Mouse (Mus musculus) A20 (cell line): ENCODE measurements around the gene Slc41a2.
"Not testable (repeated sequence)": the region's sequence is repeated elsewhere in the genome, so short reads cannot be mapped to it uniquely, and the experiment has no call there.

Experiments
- DNase-seq: peaks from one replicate; pipeline ENCODE4 v3.0.0-alpha.2; 2011; ENCODE audit warnings: low read depth, low spot score

The Slc41a2 gene

DNA sequence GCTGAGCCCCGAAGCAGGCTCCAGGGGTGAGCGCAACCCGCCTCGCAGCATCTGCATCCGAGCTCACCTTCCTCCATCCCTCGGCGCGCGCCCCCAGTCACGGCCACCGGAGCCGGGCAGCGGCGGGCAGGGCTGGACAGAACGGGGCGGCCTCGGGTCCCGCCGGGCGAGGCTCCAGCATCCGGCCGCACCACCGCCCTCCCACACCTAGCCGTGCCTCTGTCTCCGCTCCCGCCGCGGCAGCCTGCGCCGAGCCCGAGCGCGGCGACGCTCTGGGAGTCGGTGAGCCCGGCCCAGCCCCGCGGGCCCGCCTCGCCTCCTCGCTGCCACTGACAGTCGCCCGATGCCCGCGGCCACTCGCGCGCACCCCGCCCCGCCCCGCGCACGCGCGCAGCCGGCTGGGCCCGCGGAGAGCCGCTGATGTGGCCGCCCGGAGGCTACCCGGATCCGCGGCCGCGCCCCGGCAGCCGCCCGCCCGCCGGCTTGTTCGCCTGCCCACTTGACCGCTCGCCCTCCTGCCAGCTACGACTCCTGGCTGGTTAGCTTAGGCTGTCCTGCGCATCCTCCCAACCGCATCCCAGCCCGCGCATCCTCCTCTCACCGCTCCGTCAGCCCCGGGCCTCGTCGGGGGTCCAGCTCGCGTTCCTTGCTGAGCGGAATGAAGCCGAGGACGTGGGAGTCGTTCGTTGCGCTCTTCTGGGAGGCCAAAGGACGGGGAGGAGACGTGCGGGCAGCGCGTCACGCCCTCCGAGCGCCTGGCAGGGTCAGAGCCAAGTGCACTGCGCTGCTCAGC, at the start of gene Slc41a2:
Slc41a2 (minus strand) TSS at position 724 of the 793 bp plus-strand sequence.
- peak; percentile 88 for DNase-seq

DNA sequence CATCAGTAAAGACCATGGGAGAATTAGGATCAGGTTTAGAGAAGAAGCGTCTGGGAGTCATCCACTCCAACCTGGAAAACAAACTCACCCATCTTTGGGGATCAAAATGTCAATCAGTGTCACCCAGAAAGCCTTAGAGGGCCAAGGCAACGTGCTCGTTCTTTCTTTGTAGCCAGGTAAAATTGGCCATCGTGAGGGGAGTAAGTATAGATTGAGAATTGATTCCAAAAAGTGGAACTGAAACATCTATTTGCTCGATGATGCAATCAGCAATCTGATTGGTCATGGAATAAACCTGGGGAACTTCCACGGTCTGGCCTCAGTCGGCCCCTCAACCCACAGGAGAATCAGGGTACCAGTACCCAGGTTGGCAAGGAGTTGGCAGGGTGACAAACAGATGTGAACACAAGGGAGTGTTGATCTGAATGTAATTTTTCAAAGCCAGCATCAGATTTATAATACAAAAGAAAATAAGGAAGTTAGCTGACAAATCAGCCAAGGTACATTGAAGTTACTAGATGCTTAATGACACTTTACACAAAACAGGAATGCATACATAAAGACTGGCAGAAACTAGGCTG, 47.7 kb upstream of the Slc41a2 start:
- DNase-seq: peak; percentile 80

GRCm38 (mm10) chr10:83384456-83385215, 47.0 kb upstream of the Slc41a2 start:
- peak; percentile 86 for DNase-seq

GRCm38 (mm10) chr10:83383863-83384262, 46.2 kb upstream of the Slc41a2 start:
- peak; percentile 91 for DNase-seq

DNA sequence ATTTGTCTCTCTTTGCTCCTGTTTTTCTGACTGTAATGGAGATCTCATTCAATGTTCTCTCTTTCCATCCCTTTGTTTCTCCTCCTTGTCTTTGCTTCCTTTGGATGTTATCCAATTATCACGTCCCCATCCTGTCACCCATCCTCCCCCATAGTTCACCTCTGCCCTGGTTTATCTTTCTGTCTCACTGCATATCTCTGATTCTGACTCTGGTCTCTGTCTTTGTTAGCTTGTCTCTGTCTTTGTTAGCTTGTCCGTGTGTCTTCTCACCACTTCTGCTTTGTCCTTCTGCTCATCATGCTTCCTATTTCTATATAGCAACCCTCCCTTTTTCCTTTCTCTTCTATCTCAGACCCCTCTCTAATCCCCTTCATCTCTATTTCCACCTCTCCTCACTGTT, 45.3 kb upstream of the Slc41a2 start:
- DNase-seq: peak; percentile 40

GRCm38 (mm10) chr10:83382528-83382927, 44.8 kb upstream of the Slc41a2 start:
- DNase-seq: peak; percentile 52

GRCm38 (mm10) chr10:83380501-83380900, 42.8 kb upstream of the Slc41a2 start:
- DNase-seq: no peak

- DNase-seq: no peak
These were observed 40.6 kb upstream of the Slc41a2 start for GRCm38 (mm10) chr10:83378083-83378833.

- DNase-seq: no peak
These were observed 39.4 kb upstream of the Slc41a2 start for GRCm38 (mm10) chr10:83376911-83377682.

DNA sequence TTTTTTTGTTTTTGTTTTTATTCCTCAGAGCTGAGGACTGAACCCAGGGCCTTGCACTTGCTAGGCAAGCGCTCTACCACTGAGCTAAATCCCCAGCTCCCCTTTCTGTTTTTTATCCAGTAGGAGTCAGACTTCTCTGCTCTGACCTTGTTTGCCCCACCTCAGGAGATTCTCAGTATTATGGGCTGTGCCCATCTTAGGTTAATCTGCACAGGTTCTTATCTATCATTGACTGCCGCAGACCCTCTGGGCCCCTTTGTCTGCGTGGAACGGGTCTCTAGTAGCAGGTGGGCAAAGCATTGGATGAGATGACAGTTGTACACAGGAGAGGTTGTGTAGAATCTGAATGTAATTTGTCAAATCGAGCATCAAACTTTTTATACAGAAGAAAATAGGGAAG, 37.8 kb upstream of the Slc41a2 start:
- not testable (repeated sequence) for DNase-seq

DNA sequence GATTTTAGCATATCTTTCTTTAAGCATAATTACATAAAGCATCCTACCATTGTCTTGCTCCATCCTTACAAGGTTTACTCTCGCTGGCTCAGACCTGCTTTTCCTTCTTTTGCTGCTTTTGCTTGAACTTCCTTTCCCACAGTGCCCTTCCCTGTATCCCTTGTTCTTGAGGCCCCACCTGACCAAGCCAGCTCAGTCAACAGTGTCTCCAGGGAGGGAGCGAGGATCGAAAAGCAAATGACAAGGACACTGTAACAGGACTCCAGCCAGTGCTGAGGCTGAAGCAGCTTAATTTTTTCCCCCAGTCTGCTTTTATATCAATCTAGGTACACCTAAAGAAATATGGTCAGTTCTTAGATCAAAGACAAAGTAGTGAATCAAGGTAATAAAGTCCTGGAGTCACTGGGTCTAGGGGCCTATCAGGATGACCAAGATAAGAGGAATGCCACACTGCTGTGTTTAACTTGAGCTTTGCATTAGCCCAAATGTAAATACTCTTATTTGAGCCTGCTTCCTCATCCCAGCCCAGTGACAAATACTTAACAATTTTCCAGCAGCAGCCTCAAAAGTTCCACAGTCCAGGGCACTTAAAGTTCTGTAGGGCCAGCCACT, 36.5 kb upstream of the Slc41a2 start:
- DNase-seq: no peak

- no peak for DNase-seq
These were observed 31.2 kb upstream of the Slc41a2 start for GRCm38 (mm10) chr10:83368918-83369317.

DNA sequence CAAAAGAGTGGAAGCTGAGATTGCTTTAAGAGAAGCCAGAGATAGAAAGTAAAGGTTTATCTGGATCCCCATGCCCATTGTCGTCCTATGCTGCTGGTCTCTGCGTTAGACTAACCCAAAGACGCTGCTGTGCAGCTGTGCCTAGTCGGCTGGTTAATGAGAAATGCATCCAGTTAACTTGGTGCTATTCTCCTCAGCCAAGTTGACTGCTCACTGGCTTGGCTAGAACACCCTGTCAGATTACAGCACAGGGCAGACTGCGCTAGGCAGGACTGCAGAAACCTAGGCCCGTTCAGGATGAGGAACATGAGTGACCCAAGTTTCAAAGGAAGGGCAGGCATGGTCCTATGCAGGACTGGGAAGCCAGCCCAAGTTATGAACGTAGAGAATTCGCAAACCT, 25.8 kb upstream of the Slc41a2 start:
- no peak for DNase-seq

- peak; percentile 80 for DNase-seq
These were observed 24.1 kb upstream of the Slc41a2 start for GRCm38 (mm10) chr10:83361643-83362382.

GRCm38 (mm10) chr10:83360356-83360755, 22.7 kb upstream of the Slc41a2 start:
- no peak for DNase-seq

- peak; percentile 98 for DNase-seq
These were observed 22.3 kb upstream of the Slc41a2 start, which contains the start of gene D10Wsu102e for GRCm38 (mm10) chr10:83359956-83360355. TSS of gene D10Wsu102e (plus strand) at chr10:83360221.

DNA sequence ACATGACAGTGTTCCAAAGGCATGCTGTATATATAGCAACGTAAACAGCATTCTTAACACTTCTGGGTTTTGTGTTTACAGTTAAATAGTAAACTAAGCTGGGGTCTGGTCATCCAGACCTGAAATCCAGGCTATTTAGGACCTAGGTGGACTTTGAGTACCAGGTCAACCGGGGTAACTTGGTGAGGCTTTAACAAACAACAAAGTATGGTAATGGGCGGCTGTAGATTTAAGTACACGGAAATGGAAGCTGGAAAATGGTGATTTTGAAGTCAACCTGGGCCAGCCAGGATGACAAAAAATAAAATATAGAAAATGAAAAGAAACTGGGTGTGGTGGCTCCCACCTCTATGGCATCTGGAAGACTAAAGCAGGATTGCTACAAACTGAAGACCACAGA, 21.8 kb upstream of the Slc41a2 start:
- no peak for DNase-seq

DNA sequence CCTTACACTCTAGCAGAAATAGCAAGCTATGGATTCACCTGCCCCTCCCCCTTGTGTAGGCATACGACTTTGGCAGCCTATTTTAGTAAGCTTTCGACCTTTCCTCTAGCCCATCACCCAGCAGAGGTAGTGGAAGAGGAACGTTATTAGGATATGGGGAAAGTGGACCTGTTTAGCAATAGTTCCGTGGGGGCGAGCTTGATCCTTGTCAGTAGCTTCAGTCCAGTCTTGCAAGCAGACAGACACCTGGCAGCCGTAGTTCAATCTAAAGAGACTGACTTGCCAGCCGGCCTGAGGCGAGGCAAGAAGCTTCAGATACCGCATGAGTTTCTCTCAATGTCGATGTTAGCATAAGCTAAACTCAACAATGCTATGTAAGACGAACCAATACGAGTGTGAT, 18.7 kb upstream of the Slc41a2 start:
- no peak for DNase-seq

GRCm38 (mm10) chr10:83354333-83354719, 16.6 kb upstream of the Slc41a2 start:
- DNase-seq: peak; percentile 79
